Mouse (Mus musculus): ENCODE data around the gene Zfp53. TPM values are rescaled to one million over a fixed set of nuclear protein-coding genes. Genes with fewer than 3 reads are reported as not detected.
"Not testable (repeated sequence)": the region's sequence is repeated elsewhere in the genome, so short reads cannot be mapped to it uniquely, and the experiment has no call there.

Zfp53 gene
- 1 to 10 TPM; 5.0 to 5.7 TPM for total RNA-seq (2021)
- long read RNA-seq, experiment 1, partial matches to known transcripts: 2 of 13 reads
- long read RNA-seq, experiment 1, other reads (novel, unspliced or antisense): 7 of 13 reads
- long read RNA-seq, experiment 2, transcript Zfp53-202 (5 exons, 3,065 nt): major isoform, 8 of 12 reads
- long read RNA-seq, experiment 2, partial matches to known transcripts: 2 of 12 reads
- long read RNA-seq, experiment 2, other reads (novel, unspliced or antisense): 2 of 12 reads

DNA sequence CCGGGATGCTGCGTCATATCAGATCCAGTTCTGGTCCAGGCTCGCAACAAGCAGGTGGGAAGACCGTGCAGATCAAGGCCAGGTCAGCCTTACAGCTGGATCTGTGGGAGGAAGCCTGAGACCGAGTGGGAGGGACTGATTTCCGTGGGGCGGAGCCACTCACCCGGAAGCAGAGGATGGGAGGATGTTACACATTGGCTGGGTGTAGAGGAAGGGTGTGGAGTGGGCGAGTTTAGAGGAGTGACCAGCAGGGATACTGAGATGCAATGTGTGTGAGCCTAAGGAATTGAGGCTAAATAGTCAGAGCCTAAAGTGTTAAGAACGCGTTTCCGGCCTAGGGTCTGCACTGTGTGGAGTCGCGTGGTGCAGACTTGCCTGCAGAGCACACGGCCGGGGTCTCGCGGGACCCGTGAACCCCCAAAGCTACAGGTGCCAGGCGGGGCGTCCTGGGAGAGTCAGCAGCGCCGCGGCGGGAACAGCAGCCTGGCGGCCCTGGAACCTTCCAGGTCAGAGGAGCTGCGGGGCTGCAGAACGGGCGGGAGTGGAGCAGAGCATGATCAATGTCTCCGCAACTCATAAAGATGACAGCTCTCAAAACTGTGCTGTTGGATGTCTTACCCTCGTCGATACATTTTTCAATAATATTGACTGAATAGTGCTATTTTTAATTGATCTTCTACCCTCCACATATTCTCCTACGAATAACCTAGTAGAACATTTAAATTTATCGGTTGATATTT, at the start of gene Zfp53:
TSS of gene Zfp53 (plus strand) at position 239 of the 740 bp plus-strand sequence.
- H3K27ac ChIP-seq: peak within 1 kb of the TSS; percentile 83

DNA sequence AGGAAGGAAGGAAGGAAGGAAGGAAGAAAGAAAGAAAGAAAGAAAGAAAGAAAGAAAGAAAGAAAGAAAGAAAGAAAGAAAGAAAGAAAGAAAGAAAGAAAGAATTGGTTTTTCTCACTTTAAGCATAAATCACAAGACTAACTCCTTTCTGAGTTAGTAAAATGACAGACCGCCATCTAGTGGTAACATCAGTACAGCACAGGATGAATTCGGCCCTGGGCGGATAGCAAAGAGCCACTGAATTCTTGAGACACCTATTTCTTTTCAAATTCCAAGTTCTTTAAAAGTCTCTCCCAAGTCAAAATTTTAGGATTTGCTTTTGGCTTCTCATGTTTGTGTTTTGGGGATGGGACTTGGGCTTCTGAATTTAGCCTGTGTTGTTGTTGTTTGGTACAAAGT, 39.1 kb upstream of the Zfp53 start:
- peak; percentile 88 for TF ChIP-seq CTCF (conservative IDR thresholded peaks at IDR 0.05)
- Histone ChIP-seq H3K27ac (peak overlapping the region; percentile 84), H3K4me3 (peak overlapping the region; percentile 61)
- DNase-seq (ENCODE audit: low spot score in 2 of 2): peak; percentile 66 to 77

More for the DNA sequence above, at the start of gene Zfp53:
- peak within 1 kb of the TSS; percentile 62 for H3K4me3 ChIP-seq
- peak; percentile 79 to 91 for DNase-seq (ENCODE audit: low spot score in 2 of 2)
- TF ChIP-seq CTCF (conservative IDR thresholded peaks at IDR 0.05): 0 out of 2 replicates have a peak, but pooled peaks have one; percentile 15

DNA sequence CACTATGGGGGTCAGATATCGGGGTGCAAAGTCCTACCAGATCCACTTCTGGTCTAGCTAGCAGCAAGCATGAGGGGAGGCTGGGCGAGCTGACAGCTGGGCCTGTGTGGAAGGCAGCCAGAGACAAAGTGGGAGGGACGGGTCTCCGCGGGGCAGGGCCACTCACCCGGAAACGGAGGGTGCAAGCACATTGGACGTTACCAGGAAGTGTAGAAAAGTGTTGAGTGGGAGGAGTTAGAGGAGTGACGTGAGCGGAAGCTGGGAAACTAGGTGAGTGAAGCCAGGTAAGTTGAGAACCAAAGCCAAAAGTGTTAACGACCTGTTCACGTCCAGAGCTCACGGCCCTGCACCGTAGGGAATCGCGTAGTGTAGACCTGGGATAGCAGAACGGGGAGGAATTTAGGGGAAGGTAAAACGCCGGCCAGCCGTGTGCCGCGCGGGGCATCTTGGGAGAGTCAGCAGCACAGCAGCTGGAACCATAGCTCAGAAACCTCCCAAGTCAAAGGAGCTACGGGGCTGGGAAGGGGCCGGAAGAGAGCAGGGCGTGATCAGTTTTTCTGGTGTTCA, 38.6 kb upstream of the Zfp53 start, which contains the start of gene Zfp51:
TSS of gene Zfp51 (plus strand) at position 237 of the 567 bp plus-strand sequence.
- Histone ChIP-seq H3K4me3 (peak within 1 kb of the TSS; percentile 61), H3K27ac (peak within 1 kb of the TSS; percentile 84)
- peak; percentile 83 to 88 for DNase-seq (ENCODE audit: low spot score in 2 of 2)
- TF ChIP-seq CTCF (conservative IDR thresholded peaks at IDR 0.05): no peak

DNA sequence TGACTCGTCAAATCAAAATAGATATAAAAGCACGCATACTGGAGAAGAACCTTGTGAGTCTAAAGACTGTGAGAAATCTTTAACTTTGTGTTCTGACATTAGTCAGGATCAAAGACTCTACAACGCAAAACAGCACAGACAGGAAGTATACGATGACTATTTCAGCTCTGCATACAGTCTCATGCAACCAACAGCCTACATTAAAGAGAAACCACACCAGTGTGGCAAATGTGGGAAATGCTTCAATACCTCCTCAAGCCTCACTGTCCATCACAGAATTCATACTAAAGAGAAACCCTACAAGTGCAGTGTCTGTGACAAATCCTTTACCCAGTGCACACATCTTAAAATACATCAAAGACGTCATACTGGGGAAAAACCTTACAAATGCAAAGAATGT, 25.2 kb upstream of the Zfp53 start:
- Histone ChIP-seq H3K4me3 (no peak overlapping the region), H3K27ac (no peak overlapping the region)
- no peak for DNase-seq (ENCODE audit: low spot score in 2 of 2)
- no peak for TF ChIP-seq CTCF (conservative IDR thresholded peaks at IDR 0.05)

DNA sequence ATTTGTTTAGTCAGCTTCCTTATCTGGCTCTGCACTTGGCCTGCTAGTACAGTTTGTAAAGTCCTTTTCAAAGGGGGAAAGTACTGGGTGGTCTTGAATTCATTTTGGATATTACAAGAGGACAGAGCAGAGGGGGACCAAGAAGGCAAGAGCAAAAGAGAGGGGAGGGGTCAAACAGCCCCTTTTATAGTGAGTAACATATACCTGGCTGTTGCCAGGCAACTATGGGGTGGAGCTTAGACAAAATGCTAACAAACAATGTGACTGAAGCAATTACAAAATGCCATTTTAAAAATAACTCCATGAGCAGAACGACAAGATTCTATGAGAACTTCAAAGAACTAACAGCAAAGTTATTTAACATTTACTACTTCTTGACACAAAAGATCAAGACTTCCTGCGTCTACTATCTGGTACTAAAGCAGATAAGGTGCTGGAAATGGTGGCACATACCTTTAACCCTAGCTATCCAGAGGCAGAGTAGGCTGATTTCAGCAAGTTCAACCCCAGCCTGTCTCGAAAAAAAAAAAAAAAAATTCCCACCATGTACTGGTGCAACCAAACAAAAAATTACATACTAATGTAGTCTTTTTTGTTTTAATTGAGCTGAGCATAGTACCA, 16.7 kb upstream of the Zfp53 start:
- Histone ChIP-seq H3K4me3 (no peak overlapping the region), H3K27ac (no peak overlapping the region)
- no peak for DNase-seq (ENCODE audit: low spot score in 2 of 2)
- no peak for TF ChIP-seq CTCF (conservative IDR thresholded peaks at IDR 0.05)

DNA sequence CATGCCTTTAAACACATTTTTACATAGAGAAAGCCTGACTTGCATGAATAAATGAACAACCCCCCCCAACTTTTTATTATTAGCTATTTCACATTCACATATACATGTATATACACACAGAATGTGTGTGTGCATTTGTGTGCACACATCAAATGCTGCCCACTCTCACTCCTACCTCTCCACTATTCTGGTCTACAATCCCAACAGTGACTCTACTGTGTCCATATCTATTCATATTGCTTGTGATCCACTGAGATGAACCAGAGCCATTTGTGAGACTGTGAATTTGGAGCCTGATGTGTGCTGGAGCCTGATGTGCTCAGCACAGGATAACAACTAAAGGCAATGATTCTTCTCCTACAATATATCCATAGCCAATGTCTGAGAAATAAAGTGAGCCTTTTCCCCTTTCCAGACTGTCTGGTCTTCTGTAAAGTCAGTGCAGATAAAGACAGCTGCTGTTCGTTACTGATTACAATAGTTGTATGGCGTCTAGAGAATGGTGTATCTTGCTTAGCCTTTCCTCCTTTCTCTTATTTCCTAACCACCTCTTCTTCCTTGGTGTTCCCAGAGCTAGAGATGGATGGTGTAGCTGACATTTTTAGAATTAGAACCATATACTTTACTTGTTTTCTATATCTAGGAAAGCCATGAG, 16.0 kb upstream of the Zfp53 start:
- no peak overlapping the region for H3K4me3 ChIP-seq
- no peak for TF ChIP-seq CTCF (conservative IDR thresholded peaks at IDR 0.05)
- no peak overlapping the region for H3K27ac ChIP-seq
- no peak for DNase-seq (ENCODE audit: low spot score in 2 of 2)

DNA sequence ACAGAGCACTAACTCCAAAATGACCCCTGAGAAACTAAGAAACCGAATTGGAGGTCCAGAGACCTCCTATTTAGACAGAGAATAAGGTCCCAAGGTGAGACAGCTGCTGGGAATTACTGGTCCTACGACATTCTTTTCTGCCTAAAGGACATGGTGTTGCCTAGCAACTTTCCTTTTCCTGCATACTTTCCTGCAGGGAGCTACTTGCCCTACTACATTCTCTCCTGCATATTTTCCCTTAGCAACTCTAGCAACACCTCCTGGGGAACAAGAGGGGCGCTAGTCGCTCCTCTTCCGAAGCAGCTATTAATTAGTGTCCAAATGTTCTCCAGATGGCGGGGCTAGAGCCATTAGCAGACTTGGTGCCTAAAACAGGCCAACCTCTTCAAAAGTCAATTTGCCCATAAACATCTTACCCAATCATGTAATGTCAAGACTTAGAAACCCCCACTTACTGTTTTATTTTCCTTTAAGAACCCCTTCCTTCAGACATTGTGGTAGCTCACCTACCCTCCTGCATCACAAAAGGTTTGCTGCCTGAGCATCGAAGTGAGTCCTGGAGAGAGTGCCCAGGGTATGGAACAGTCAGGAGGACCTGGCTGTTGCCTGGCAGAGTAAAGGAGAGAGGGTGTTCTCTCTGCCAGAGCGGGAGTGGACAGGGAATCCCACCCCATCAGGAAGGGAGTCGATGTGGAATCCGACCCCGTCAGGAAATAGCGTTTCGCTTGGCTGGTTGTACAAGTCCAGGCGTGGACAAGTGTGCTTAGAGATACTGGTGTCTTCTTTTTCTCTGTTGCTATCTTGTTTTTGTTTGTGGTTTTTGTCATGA, 15.2 kb upstream of the Zfp53 start:
- H3K4me3 ChIP-seq: no peak overlapping the region
- H3K27ac ChIP-seq: no peak overlapping the region
- no peak for DNase-seq (ENCODE audit: low spot score in 2 of 2)
- TF ChIP-seq CTCF (conservative IDR thresholded peaks at IDR 0.05): peak; percentile 31

DNA sequence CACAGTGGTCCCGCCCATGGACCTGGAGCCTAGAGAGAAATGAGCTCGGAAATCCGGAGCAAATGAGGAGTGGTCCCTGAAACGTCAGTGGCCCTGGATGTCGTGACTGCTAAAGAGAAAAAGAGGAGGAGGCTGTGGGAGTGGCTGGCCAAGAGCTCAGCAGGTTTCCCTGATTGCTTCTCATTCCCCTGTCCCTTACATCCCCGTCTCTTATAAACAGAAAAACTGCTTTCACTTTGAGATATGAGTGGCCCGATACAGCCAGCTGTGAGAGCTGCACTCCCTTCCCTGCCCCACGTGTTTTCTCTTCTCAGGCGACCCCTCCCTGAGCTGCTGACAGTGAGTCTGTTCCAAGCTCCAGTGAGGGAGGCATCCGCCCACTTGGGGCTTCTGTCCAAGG, 14.1 kb upstream of the Zfp53 start:
- not testable (repeated sequence) for H3K27ac ChIP-seq, H3K4me3 ChIP-seq

DNA sequence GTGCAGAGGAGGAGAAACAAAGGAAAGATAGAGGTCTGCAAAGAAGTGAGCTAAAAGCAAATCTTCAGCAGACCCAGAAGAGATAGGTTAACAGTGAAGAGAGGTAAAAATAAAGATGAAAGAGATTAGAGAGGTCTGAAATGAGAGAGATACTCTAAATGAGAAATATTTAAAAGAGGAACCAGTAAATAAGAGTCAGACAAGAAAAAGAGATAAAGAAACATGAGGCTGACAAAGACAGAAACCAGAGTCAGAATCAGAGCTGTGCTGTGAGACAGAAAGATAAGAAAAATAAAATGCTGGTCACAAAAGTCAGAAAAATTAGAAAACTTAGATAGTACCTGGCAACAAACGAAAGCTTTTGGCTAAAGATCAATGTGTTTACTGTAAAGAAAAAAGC, 13.5 kb upstream of the Zfp53 start:
- H3K4me3 ChIP-seq; DNase-seq (ENCODE audit: low spot score in 2 of 2); H3K27ac ChIP-seq: not testable (repeated sequence)

More for the DNA sequence above, 14.1 kb upstream of the Zfp53 start:
- DNase-seq (ENCODE audit: low spot score in 2 of 2): not testable (repeated sequence)

DNA sequence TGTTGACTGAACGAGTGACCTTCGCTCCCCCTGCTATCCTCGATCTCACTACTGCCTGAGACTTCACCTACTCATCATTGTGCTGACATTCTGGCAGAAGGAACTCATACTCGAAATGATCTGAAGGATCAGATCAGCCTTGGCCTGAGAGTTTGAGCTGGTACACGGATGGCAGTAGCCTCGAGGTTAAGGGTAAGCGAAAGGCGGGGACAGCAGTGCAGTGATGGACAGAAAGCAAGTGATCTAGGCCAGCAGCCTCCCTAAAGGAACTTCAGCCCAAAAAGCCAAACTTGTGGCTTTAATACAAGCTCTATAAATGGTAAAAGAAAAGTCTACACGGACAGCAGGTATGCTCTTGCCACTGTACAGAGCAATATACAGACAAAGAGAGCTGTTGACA, 12.4 kb upstream of the Zfp53 start:
- not testable (repeated sequence) for H3K27ac ChIP-seq; H3K4me3 ChIP-seq; DNase-seq (ENCODE audit: low spot score in 2 of 2)

DNA sequence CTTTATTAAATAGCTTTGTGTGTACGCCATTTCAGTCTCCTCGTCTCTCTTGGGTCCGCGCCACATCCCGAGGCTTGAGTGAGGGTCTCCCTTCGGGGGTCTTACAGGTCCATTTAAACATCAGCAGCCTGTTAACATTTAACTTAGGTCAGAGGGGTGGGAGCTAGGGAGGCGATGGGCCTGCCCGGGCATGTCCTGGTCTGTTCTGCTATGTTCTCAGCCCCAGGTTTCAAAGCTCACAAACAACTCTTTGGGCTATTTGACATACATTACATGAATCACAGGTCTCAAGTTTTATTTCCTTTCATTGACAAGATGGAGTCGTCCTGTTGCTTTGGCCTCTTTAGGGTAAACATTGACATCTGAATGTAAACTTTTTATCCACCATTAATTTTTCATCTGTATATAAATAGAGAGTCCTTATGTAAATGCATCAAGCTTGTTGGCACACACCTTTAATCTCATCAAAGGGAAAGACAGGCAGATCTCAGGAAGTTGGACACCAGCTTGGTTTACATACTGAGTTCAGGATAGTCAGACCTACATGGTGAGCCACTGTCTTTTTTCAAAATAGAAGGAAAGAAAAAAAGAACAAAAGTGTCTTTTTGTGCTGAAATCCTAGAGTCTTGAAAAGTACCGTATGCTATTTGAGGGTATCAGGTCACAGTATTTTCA, 10.6 kb upstream of the Zfp53 start:
- not testable (repeated sequence) for H3K4me3 ChIP-seq; H3K27ac ChIP-seq; DNase-seq (ENCODE audit: low spot score in 2 of 2)

Data from layer of hippocampus, adult 2 months (tissue).